In the genomic region with DNA sequence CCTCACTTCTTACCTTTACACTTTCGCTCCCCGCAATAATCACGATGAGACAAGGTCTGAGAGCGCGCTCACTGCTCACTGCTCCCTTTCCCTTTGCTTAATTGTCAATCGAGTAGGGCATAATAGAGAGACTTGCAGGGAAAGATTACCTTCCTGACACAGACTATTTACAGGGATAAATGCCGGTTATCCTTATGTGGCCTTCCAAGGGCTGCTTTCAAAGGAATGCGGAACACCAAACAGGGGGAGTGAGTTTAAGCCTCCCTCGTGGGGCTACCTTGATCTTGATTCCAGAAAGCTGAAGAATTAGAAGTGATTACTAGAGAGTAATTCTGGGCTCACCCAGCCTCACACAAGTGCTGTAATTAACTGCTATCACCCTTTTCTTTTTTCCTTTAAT, we compare ENCODE assay signal across 18 mouse cellular contexts. TPM values are rescaled to one million over a fixed set of nuclear protein-coding genes. Genes with fewer than 3 reads are reported as not detected.
"Had no signal": no experiment of that assay in that cellular context is flagged by ENCODE, and none has a peak within 500 bp of the region (broad histone marks: within the 10 kb centered on the region; RNA-seq: fewer than 3 reads in every experiment).

No protein-coding gene starts in this region.

- H3K9ac ChIP-seq: limb, embryonic 15.5 days; liver, embryonic 13.5 days; liver, postnatal 0 days; lung, embryonic 15.5 days; neural tube, embryonic 15.5 days had no signal

- ATAC-seq: liver, postnatal 0 days had no signal

- H3K4me2 ChIP-seq: limb, embryonic 15.5 days; liver, embryonic 13.5 days; lung, embryonic 15.5 days; neural tube, embryonic 15.5 days had no signal

- H3K4me3 ChIP-seq: limb, embryonic 15.5 days; liver, embryonic 13.5 days; lung, embryonic 15.5 days; megakaryocyte, embryonic 14.5 days; myocyte; neural tube, embryonic 15.5 days had no signal

- H3K27me3 ChIP-seq: liver, embryonic 13.5 days; lung, embryonic 15.5 days; neural tube, embryonic 15.5 days had no signal

- H3K4me1 ChIP-seq: limb, embryonic 15.5 days; liver, embryonic 13.5 days; lung, embryonic 15.5 days; megakaryocyte, embryonic 14.5 days had no signal

- H3K9me3 ChIP-seq: limb, embryonic 15.5 days; liver, embryonic 13.5 days; lung, embryonic 15.5 days; neural tube, embryonic 15.5 days had no signal

- H3K27ac ChIP-seq: kidney, postnatal 0 days; limb, embryonic 15.5 days; liver, embryonic 13.5 days; lung, embryonic 15.5 days; macrophage; neural tube, embryonic 15.5 days had no signal

- DNase-seq: kidney, adult 8-10 months; kidney, postnatal 36 days; layer of hippocampus, adult 9-11 months; layer of hippocampus, postnatal 36 days; liver, embryonic 13.5 days; liver, postnatal 0 days; lung, postnatal 14 days; right cerebral cortex, adult 18-20 months; right cerebral cortex, postnatal 25 days; thymus, postnatal 36 days had no signal

- H3K36me3 ChIP-seq: limb, embryonic 15.5 days; liver, embryonic 13.5 days; lung, embryonic 15.5 days; neural tube, embryonic 15.5 days had no signal

RNA-seq across cellular contexts. Expression of a gene that starts 19.8 kb away (rescaled TPM):
- polyA plus RNA-seq: liver, embryonic 13.5 days; liver, postnatal 0 days; macrophage; myocyte; small intestine, adult 2 months had no signal
